Mouse (Mus musculus) heart, adult 18-20 months (tissue): ENCODE results near the gene A830018L16Rik. TPM values are rescaled to one million over a fixed set of nuclear protein-coding genes. Genes with fewer than 3 reads are reported as not detected.
"Not testable (repeated sequence)": the region's sequence is repeated elsewhere in the genome, so short reads cannot be mapped to it uniquely, and the experiment has no call there.

Source experiments
- DNase-seq, 2 experiments: peaks; one replicate each; pipeline ENCODE4 v3.0.0; 2021 to 2022; ENCODE audit warnings: mixed read lengths in 1 of 2
- long read RNA-seq, 2 experiments: library from polyadenylated mRNA; stranded (forward); transcript quantifications; one replicate each; pipeline ENCODE4 v2.0.0; 2021
- total RNA-seq, 2 experiments: library from RNA; stranded (reverse); gene quantifications; 2 replicates each; pipeline ENCODE4 v1.2.3; 2021

A830018L16Rik gene
- under 1 TPM in 1 of 2 experiments, not detected in 1; 0.31 TPM for total RNA-seq
- long read RNA-seq, experiment 1: 0 reads
- long read RNA-seq, experiment 2, partial matches to known transcripts: 0 of 1 reads
- long read RNA-seq, experiment 2, other reads (novel, unspliced or antisense): 1 of 1 reads

GRCm38 (mm10) chr1:11413894-11414556, at the start of gene A830018L16Rik:
A830018L16Rik (plus strand) TSS chr1:11414105.
- peak; percentile 44 to 53 for DNase-seq

- DNase-seq: no peak
Measured at GRCm38 (mm10) chr1:11385846-11386245, 28.1 kb upstream of the A830018L16Rik start.

GRCm38 (mm10) chr1:11395408-11395807, 18.5 kb upstream of the A830018L16Rik start:
- DNase-seq: no peak

GRCm38 (mm10) chr1:11395996-11396736, 17.7 kb upstream of the A830018L16Rik start:
- DNase-seq: no peak

GRCm38 (mm10) chr1:11401159-11401558, 12.7 kb upstream of the A830018L16Rik start:
- no peak for DNase-seq

- DNase-seq: no peak
Measured at GRCm38 (mm10) chr1:11405527-11405926, 8.4 kb upstream of the A830018L16Rik start.

- no peak for DNase-seq
Measured at GRCm38 (mm10) chr1:11406026-11406425, 7.9 kb upstream of the A830018L16Rik start.

- DNase-seq: peak in 1 of 2 experiments; percentile 2
Measured at GRCm38 (mm10) chr1:11414560-11414959, 655 bp downstream of the A830018L16Rik start.

GRCm38 (mm10) chr1:11427310-11427709, 13.4 kb downstream of the A830018L16Rik start:
- no peak for DNase-seq

- DNase-seq: peak; percentile 55 to 75
Measured at GRCm38 (mm10) chr1:11458353-11458752, 44.4 kb downstream of the A830018L16Rik start.

GRCm38 (mm10) chr1:11466325-11466724, 52.4 kb downstream of the A830018L16Rik start:
- no peak for DNase-seq

GRCm38 (mm10) chr1:11467065-11467643, 53.2 kb downstream of the A830018L16Rik start:
- DNase-seq: no peak

GRCm38 (mm10) chr1:11492936-11493335, 79.0 kb downstream of the A830018L16Rik start:
- no peak for DNase-seq

GRCm38 (mm10) chr1:11501556-11501955, 87.7 kb downstream of the A830018L16Rik start:
- no peak for DNase-seq

- DNase-seq: not testable (repeated sequence)
Measured at GRCm38 (mm10) chr1:11549810-11550209, 135.9 kb downstream of the A830018L16Rik start.

- peak in 1 of 2 experiments; percentile 15 for DNase-seq
Measured at GRCm38 (mm10) chr1:11565309-11565708, 151.4 kb downstream of the A830018L16Rik start.

- DNase-seq: no peak
Measured at GRCm38 (mm10) chr1:11566730-11567129, 152.8 kb downstream of the A830018L16Rik start.

- DNase-seq: no peak
Measured at GRCm38 (mm10) chr1:11567300-11567885, 153.5 kb downstream of the A830018L16Rik start.

GRCm38 (mm10) chr1:11570274-11570673, 156.4 kb downstream of the A830018L16Rik start:
- no peak for DNase-seq

- no peak for DNase-seq
Measured at GRCm38 (mm10) chr1:11573462-11573861, 159.6 kb downstream of the A830018L16Rik start.

GRCm38 (mm10) chr1:11580026-11580425, 166.1 kb downstream of the A830018L16Rik start:
- no peak for DNase-seq

GRCm38 (mm10) chr1:11588305-11588704, 174.4 kb downstream of the A830018L16Rik start:
- DNase-seq: no peak
